Mouse (Mus musculus) small intestine, adult 2 months (tissue): ENCODE measurements around the gene Tmpo. TPM values are rescaled to one million over a fixed set of nuclear protein-coding genes. Genes with fewer than 3 reads are reported as not detected.

Source experiments
- H3K27ac ChIP-seq: fragments of 200-500 bp; 2 replicates; pipeline ENCODE4 v1.5.1; 2012; ENCODE audit warnings: low read depth, low read length, control low read depth, inconsistent platforms; ENCODE audit not compliant: insufficient read depth
- H3K27me3 ChIP-seq: fragments of 200-500 bp; 2 replicates; pipeline ENCODE4 v1.6.1; 2012; ENCODE audit warnings: mild to moderate bottlenecking, moderate library complexity, low read length, inconsistent platforms; ENCODE audit not compliant: control insufficient read depth, insufficient read depth
- H3K36me3 ChIP-seq: fragments of 200-500 bp; 2 replicates; pipeline ENCODE4 v1.6.1; 2012; ENCODE audit warnings: mild to moderate bottlenecking, low read length, control low read depth, inconsistent platforms; ENCODE audit not compliant: control insufficient read depth, insufficient read depth
- H3K4me1 ChIP-seq: fragments of 200-500 bp; 2 replicates; pipeline ENCODE4 v1.6.1; 2012; ENCODE audit warnings: low read length, inconsistent platforms, mixed read lengths; ENCODE audit not compliant: control insufficient read depth, insufficient read depth, insufficient read length
- H3K4me3 ChIP-seq: fragments of 200-500 bp; 2 replicates; pipeline ENCODE4 v1.5.1; 2012; ENCODE audit warnings: low read depth, mild to moderate bottlenecking, control low read depth, inconsistent platforms, low read length, moderate library complexity
- CTCF ChIP-seq: fragments of 200-500 bp; IDR thresholded peaks from 2 replicates; pipeline ENCODE4 v1.5.1; 2012; ENCODE audit warnings: low read depth, mild to moderate bottlenecking, control low read depth, inconsistent platforms, low read length, moderate library complexity, mixed read lengths; ENCODE audit not compliant: insufficient replicate concordance, insufficient read length; ENCODE audit errors: extremely low read depth
- POLR2A ChIP-seq: fragments of 200-500 bp; IDR thresholded peaks from 2 replicates; pipeline ENCODE4 v1.6.1; 2012; ENCODE audit warnings: low read depth, mild to moderate bottlenecking, control low read depth, inconsistent platforms, low read length, moderate library complexity
- WGBS: fragments of 180-500 bp; shearing (Covaris S2); methylation state at CpG from one replicate; pipeline ENCODE4 v1.1.7; 2018; 5-methylcytosine and 5-hydroxymethylcytosine counted together
- polyA plus RNA-seq: library from polyadenylated mRNA; depleted of rRNA; stranded (reverse); fragments of >200 nt; gene quantifications from 2 replicates; pipeline ENCODE4 v1.2.3, GENCODE M21; 2012

Gene Tmpo
- polyA plus RNA-seq, 1 experiment, result 29.0 TPM

DNA sequence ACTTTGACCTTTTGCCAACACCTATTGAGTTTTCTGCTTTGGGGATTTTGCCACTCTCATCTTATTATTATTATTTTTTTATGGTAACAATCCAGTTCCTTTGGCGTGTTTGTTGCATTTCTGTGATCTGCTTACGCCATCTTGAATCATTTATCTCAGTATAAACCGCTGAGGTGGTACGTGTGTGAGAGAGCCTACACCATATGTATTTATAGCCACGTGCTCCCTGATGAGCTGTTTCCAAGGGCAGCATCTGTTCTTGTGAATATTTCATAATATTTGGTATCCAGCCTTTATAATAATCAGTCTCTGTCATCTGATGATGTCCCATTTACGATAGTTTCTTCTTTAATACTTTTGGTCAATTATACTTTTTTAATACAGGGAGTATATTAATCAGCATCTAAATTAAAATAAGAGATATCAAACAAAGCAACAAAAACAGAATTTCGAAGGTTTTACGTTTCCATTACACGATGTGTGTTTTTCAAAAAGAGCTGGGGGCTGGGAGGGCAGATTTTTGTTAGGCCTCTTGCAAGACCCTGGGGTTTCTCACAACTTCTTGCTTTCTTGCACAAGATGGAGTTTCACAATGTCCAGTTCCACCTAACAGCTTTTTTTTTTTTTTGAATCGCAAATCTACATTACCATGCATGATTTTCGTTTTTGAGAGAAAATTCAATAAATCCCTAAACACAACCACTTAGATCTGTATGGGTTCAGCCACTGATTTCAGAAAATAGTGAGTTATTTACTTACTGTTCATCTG is 28.0 kb upstream of the Tmpo start:
- no peaks in the 10 kb centered on the region for H3K36me3 ChIP-seq
- WGBS, result 80% methylated on average over 11 of the region's 11 CpGs
- no peaks in the 10 kb centered on the region; the same call in 1 of the 2 replicates for H3K4me1 ChIP-seq
- H3K4me3 ChIP-seq, result no peak overlapping the region
- no peak overlapping the region for H3K27ac ChIP-seq
- TF ChIP-seq POLR2A, result no peak
- H3K27me3 ChIP-seq, result no peaks in the 10 kb centered on the region

DNA sequence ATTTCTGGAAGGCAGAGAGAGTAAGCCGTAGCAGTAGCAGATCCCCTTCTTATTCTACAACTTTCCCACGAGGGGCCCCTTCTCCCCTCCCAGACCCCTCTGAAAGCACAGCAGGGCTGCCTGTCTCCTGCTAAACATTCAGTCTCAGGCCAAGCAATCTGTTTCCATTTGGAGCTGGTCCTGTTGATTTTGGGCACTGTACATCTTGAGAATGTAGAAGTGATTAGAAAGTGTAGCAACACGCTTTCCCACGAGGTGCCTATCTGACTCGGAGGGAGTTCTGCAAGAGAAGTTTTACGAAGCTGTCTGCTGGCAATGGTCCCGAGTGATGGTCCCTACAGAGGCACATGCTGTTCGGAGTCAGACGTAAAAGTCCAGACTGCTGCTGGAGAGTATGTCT is 27.3 kb upstream of the Tmpo start:
- Histone ChIP-seq H3K4me1 (no peaks in the 10 kb centered on the region; the same call in 1 of the 2 replicates), H3K36me3 (no peaks in the 10 kb centered on the region), H3K27me3 (no peaks in the 10 kb centered on the region), H3K27ac (no peak overlapping the region), H3K4me3 (no peak overlapping the region)
- TF ChIP-seq CTCF (no peak), POLR2A (no peak)
- 67% methylated on average over 9 of the region's 9 CpGs for WGBS

DNA sequence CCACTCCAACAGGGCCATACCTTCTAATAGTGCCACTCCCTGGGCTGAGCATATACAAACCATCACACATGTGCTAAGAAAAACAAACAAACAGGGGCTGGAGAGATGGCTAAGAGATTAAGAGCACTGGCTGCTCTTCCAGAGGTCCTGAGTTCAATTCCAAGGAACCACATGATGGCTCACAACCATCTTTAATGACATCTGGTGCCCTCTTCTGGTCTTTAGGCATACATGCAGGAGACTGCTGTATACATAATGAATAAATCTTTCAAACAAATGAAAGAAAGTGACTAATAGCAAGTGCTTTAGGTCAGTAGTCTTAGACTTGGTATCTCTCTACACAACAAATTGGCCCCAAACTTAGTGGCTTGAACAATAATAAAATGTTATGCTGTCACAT is 26.2 kb upstream of the Tmpo start:
- no peaks in the 10 kb centered on the region for H3K36me3 ChIP-seq
- no peak for TF ChIP-seq CTCF
- H3K4me3 ChIP-seq, result no peak overlapping the region
- no peak overlapping the region for H3K27ac ChIP-seq
- H3K27me3 ChIP-seq, result no peaks in the 10 kb centered on the region
- no peaks in the 10 kb centered on the region; the same call in 1 of the 2 replicates for H3K4me1 ChIP-seq

DNA sequence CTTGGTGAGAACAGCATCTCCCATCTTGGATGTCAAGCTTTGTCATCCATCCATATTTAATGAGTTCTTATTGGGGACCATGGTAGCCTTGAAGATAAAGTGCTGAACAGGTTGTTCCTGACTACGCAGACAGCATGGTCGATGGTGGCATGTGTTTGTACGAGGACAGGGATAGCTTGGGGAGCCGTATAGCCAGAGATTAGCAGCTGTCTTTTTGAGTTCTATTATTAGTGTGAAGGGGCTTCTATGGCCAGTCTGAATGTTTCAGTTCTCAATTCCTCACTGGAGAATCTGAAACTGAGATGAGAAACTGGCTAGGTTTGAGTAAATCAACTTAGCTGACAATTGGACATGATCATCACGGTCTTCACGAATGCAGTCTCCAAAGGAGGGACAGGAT is 24.5 kb upstream of the Tmpo start:
- Histone ChIP-seq H3K27me3 (no peaks in the 10 kb centered on the region), H3K4me3 (no peak overlapping the region), H3K27ac (no peak overlapping the region), H3K4me1 (no peaks in the 10 kb centered on the region; the same call in 1 of the 2 replicates), H3K36me3 (no peaks in the 10 kb centered on the region)
- TF ChIP-seq CTCF, result no peak
- no peak for TF ChIP-seq POLR2A
- 83% methylated on average over 6 of the region's 6 CpGs for WGBS

DNA sequence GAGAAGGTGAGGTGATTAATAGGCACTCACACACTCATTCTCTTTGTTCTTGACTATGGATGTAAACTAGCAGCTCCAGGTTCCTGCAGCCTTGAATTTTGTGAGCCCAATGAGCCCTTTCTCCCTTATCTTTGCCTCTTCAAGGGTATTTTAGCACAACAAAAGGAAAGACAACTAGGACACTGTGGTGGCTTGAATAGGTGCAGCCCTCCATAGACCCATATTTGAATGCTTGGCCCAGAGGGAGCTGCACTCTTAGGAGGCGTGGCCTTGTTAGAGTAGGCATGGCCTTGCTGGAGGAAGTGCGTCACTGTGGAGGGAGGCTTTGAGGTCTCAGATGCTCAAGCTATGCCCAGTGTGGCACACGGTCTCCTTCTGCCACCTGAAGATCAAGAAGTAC is 19.5 kb upstream of the Tmpo start:
- Histone ChIP-seq H3K27ac (no peak overlapping the region), H3K4me3 (no peak overlapping the region), H3K4me1 (no peaks in the 10 kb centered on the region), H3K36me3 (no peaks in the 10 kb centered on the region), H3K27me3 (no peaks in the 10 kb centered on the region)
- 96% methylated on average over 3 of the region's 3 CpGs for WGBS
- TF ChIP-seq POLR2A (no peak), CTCF (no peak)

DNA sequence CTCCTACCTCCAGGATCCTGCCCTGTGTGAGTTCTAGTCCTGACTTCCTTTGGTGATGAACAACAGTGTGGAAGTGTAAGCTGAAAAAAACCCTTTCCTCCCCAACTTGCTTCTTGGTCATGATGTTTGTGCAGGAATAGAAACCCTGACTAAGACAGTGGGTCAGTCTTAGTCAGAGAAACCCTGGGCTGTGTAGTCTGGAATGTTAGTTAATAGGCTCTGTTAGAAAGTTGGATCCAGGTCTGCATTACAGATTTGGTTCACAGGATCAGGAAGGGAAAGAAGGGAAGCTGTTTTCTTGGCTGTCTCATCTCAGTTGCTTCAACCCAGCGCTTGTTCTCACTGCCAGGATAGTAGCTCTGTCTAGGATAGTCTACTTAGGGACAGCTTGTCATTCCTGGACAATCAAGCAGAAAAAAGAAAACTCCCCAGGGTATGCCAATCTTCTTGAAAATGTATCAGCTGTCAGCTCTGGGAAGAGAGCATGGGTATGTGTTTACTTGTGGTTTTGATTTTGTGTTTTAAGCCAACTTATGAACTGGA is 18.2 kb upstream of the Tmpo start:
- H3K36me3 ChIP-seq, result no peaks in the 10 kb centered on the region
- no peak overlapping the region for H3K4me3 ChIP-seq
- H3K4me1 ChIP-seq, result no peaks in the 10 kb centered on the region
- TF ChIP-seq CTCF, result no peak
- WGBS, result 84% methylated on average over 1 of the region's 1 CpGs
- no peak overlapping the region for H3K27ac ChIP-seq
- no peaks in the 10 kb centered on the region for H3K27me3 ChIP-seq

DNA sequence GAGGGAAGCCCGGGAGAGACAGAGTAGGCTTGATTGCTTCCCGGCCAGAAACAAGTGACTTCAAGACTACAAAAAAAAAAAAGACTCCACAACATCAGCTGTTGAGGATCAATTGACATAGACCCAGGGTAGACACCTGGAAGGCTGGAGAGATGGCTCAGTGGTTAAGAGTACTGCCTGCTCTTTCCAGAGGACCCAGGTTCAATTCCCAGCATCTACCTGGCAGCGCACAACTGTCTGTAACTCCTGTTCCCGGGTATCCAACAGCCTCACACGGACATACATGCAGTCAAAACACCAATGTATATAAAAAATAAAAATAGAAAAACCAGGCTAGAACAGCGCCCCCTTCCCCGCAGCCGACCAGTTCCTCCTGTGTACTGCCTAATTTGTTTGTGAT is 16.6 kb upstream of the Tmpo start:
- 92% methylated on average over 8 of the region's 8 CpGs for WGBS

More for the DNA sequence above, 16.6 kb upstream of the Tmpo start:
- Histone ChIP-seq H3K36me3 (no peaks in the 10 kb centered on the region), H3K4me3 (no peak overlapping the region), H3K27me3 (no peaks in the 10 kb centered on the region), H3K27ac (no peak overlapping the region), H3K4me1 (no peaks in the 10 kb centered on the region)
- no peak for TF ChIP-seq POLR2A
- no peak for TF ChIP-seq CTCF
